Mouse (Mus musculus): ENCODE results near the gene Fgfrl1. TPM values are rescaled to one million over a fixed set of nuclear protein-coding genes. Genes with fewer than 3 reads are reported as not detected.

Gene Fgfrl1
- 24.0 and 32.7 TPM in 2 replicates for polyA plus RNA-seq (2014; fragmentation: Nextera tagmentation; extraction: Ambion mirVana)

DNA sequence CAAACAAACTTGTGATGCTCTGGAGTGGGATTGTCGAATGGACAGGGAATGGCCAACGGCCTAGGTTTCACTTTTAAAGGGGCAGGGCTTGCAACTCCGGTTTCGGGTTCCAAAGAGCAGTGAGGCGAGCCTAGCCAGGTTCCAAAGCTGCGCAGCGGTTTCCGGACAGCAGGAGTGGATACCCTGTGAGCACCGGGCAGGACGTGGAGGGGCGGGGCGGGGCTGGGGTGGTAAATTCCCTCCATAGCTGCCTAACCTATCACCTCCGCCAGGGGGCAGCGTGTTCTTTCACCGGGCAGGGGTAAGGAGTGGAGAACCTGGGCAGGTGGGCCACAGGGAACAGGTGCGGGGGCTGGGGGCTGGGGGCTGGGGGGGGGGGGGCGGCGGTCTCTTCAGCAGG, at the start of gene Fgfrl1:
TSS of gene Fgfrl1 (plus strand) at position 112 of the 400 bp plus-strand sequence.
- no peaks in the 10 kb centered on the region for H3K36me3 ChIP-seq (ENCODE audit: control insufficient read depth, insufficient read depth, low read length)
- H3K27ac ChIP-seq (ENCODE audit: low read depth, low read length), result no peak within 1 kb of the TSS
- H3K9me3 ChIP-seq (ENCODE audit: control insufficient read depth, low read length), result no peaks in the 10 kb centered on the region
- H3K4me3 ChIP-seq (ENCODE audit: low read length), result peak within 1 kb of the TSS; percentile 86
- 0 out of 2 replicates have a peak within 1 kb of the TSS, but pooled peaks have one; percentile 58 for H3K9ac ChIP-seq (ENCODE audit: low read depth, low read length)
- H3K27me3 ChIP-seq (ENCODE audit: control insufficient read depth, insufficient read depth, low read length), result no peaks in the 10 kb centered on the region
- WGBS, result under 1% methylated on average over 14 of the region's 18 CpGs
- peak within 1 kb of the TSS; percentile 73 for H3K4me2 ChIP-seq (replicated peaks; ENCODE audit: low read depth, low read length)
- peaks cover 27% of the 10 kb centered on the region for H3K4me1 ChIP-seq (ENCODE audit: control insufficient read depth, insufficient read depth, low read length)
- ATAC-seq (ENCODE audit: low FRiP score, low TSS enrichment), result peak; percentile 48

- no peak for ATAC-seq (ENCODE audit: low FRiP score, low TSS enrichment)
- Histone ChIP-seq H3K9me3 (ENCODE audit: control insufficient read depth, low read length) (no peaks in the 10 kb centered on the region), H3K9ac (ENCODE audit: low read depth, low read length) (no peak overlapping the region), H3K4me3 (ENCODE audit: low read length) (no peak overlapping the region), H3K4me2 (replicated peaks; ENCODE audit: low read depth, low read length) (no peak overlapping the region), H3K36me3 (ENCODE audit: control insufficient read depth, insufficient read depth, low read length) (peaks cover 48% of the 10 kb centered on the region), H3K27ac (ENCODE audit: low read depth, low read length) (no peak overlapping the region), H3K4me1 (ENCODE audit: control insufficient read depth, insufficient read depth, low read length) (no peaks in the 10 kb centered on the region), H3K27me3 (ENCODE audit: control insufficient read depth, insufficient read depth, low read length) (no peaks in the 10 kb centered on the region)
- 86% methylated on average over 2 of the region's 2 CpGs for WGBS
These were observed 48.5 kb upstream of the Fgfrl1 start for GRCm38 (mm10) chr5:108643674-108644073.

DNA sequence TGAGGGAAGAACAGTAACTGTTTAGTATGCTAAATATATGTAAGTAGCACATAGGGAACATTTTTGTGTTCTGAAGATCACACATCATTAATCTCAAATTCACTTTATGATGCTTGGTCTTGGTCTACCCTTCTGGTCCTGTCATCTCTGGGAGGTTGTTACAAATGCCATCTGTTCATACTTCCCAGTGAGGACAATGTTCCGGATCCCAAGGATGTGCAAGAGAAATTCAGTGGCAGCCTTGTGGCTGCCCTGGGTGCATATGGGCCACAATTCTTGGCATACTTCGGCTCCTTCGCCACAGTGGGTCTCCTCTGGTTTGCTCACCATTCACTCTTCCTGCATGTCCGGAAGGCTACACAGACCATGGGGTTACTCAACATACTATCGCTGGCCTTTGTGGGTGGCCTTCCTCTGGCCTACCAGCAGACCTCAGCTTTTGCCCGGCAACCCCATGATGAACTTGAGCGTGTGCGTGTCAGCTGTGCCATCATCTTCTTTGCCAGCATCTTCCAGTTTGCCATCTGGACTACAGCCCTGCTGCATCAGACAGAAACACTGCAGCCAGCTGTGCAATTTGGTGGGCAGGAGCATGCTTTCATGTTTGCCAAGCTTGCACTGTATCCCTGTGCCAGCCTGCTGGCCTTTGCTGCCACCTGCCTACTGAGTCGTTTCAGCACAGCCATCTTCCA, 46.4 kb upstream of the Fgfrl1 start:
- H3K4me3 ChIP-seq (ENCODE audit: low read length), result no peak overlapping the region
- WGBS, result 92% methylated on average over 9 of the region's 9 CpGs
- no peak overlapping the region for H3K4me2 ChIP-seq (replicated peaks; ENCODE audit: low read depth, low read length)
- no peaks in the 10 kb centered on the region for H3K27me3 ChIP-seq (ENCODE audit: control insufficient read depth, insufficient read depth, low read length)
- H3K36me3 ChIP-seq (ENCODE audit: control insufficient read depth, insufficient read depth, low read length), result peaks cover 53% of the 10 kb centered on the region
- H3K9me3 ChIP-seq (ENCODE audit: control insufficient read depth, low read length), result no peaks in the 10 kb centered on the region
- no peaks in the 10 kb centered on the region for H3K4me1 ChIP-seq (ENCODE audit: control insufficient read depth, insufficient read depth, low read length)
- H3K9ac ChIP-seq (ENCODE audit: low read depth, low read length), result no peak overlapping the region
- ATAC-seq (ENCODE audit: low FRiP score, low TSS enrichment), result no peak
- no peak overlapping the region for H3K27ac ChIP-seq (ENCODE audit: low read depth, low read length)

- 91% methylated on average over 3 of the region's 3 CpGs for WGBS
- Histone ChIP-seq H3K4me2 (replicated peaks; ENCODE audit: low read depth, low read length) (no peak overlapping the region), H3K27me3 (ENCODE audit: control insufficient read depth, insufficient read depth, low read length) (no peaks in the 10 kb centered on the region), H3K36me3 (ENCODE audit: control insufficient read depth, insufficient read depth, low read length) (peaks cover 55% of the 10 kb centered on the region), H3K27ac (ENCODE audit: low read depth, low read length) (no peak overlapping the region), H3K9me3 (ENCODE audit: control insufficient read depth, low read length) (no peaks in the 10 kb centered on the region), H3K9ac (ENCODE audit: low read depth, low read length) (no peak overlapping the region), H3K4me1 (ENCODE audit: control insufficient read depth, insufficient read depth, low read length) (no peaks in the 10 kb centered on the region), H3K4me3 (ENCODE audit: low read length) (no peak overlapping the region)
- no peak for ATAC-seq (ENCODE audit: low FRiP score, low TSS enrichment)
These were observed 45.9 kb upstream of the Fgfrl1 start for GRCm38 (mm10) chr5:108646343-108646660.

- Histone ChIP-seq H3K9ac (ENCODE audit: low read depth, low read length) (no peak overlapping the region), H3K4me1 (ENCODE audit: control insufficient read depth, insufficient read depth, low read length) (no peaks in the 10 kb centered on the region), H3K27ac (ENCODE audit: low read depth, low read length) (no peak overlapping the region), H3K4me3 (ENCODE audit: low read length) (no peak overlapping the region), H3K27me3 (ENCODE audit: control insufficient read depth, insufficient read depth, low read length) (no peaks in the 10 kb centered on the region), H3K9me3 (ENCODE audit: control insufficient read depth, low read length) (no peaks in the 10 kb centered on the region), H3K4me2 (replicated peaks; ENCODE audit: low read depth, low read length) (no peak overlapping the region), H3K36me3 (ENCODE audit: control insufficient read depth, insufficient read depth, low read length) (peaks cover 61% of the 10 kb centered on the region)
- WGBS, result 94% methylated on average over 2 of the region's 2 CpGs
- no peak for ATAC-seq (ENCODE audit: low FRiP score, low TSS enrichment)
These were observed 44.9 kb upstream of the Fgfrl1 start for GRCm38 (mm10) chr5:108647311-108647710.

GRCm38 (mm10) chr5:108647820-108648465, 44.2 kb upstream of the Fgfrl1 start:
- Histone ChIP-seq H3K27ac (ENCODE audit: low read depth, low read length) (no peak overlapping the region), H3K4me2 (replicated peaks; ENCODE audit: low read depth, low read length) (no peak overlapping the region), H3K9ac (ENCODE audit: low read depth, low read length) (no peak overlapping the region), H3K9me3 (ENCODE audit: control insufficient read depth, low read length) (no peaks in the 10 kb centered on the region), H3K4me1 (ENCODE audit: control insufficient read depth, insufficient read depth, low read length) (no peaks in the 10 kb centered on the region), H3K4me3 (ENCODE audit: low read length) (no peak overlapping the region), H3K27me3 (ENCODE audit: control insufficient read depth, insufficient read depth, low read length) (no peaks in the 10 kb centered on the region), H3K36me3 (ENCODE audit: control insufficient read depth, insufficient read depth, low read length) (peaks cover 62% of the 10 kb centered on the region)
- ATAC-seq (ENCODE audit: low FRiP score, low TSS enrichment), result no peak
- 92% methylated on average over 2 of the region's 2 CpGs for WGBS

DNA sequence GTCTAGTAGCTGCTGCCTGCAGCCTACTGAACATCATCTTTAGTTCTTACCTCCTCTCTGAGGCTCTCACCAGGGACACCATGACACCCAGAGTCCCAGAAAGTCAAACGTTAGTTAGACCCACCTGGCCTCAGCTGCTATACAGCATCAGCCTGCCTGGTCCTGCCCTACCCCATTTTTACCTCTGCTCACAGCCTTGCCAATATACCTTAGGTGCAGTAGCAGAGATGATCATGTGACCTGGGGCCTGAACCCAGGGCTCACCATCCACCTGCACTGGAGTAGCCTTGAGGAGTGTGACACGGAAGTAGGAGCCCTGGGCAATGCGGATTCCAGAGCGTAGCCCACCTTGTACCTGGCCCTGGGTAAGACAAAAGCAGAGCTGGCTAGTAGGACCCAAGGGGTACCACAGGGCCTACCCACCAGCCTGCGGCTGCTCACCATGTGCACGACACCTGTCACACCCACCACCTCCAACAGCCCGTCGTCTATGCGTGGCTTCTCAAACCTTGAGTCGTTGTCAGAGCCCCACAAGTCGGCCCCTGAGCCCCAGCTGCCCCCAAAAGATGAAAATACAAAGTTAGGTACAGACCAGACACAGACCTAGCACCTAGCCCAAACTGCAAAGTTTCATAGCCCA, 43.1 kb upstream of the Fgfrl1 start:
- no peak for ATAC-seq (ENCODE audit: low FRiP score, low TSS enrichment)
- H3K9ac ChIP-seq (ENCODE audit: low read depth, low read length), result no peak overlapping the region
- H3K27ac ChIP-seq (ENCODE audit: low read depth, low read length), result no peak overlapping the region
- no peak overlapping the region for H3K4me2 ChIP-seq (replicated peaks; ENCODE audit: low read depth, low read length)
- H3K36me3 ChIP-seq (ENCODE audit: control insufficient read depth, insufficient read depth, low read length), result peaks cover 66% of the 10 kb centered on the region
- no peaks in the 10 kb centered on the region for H3K27me3 ChIP-seq (ENCODE audit: control insufficient read depth, insufficient read depth, low read length)
- H3K4me3 ChIP-seq (ENCODE audit: low read length), result no peak overlapping the region
- 89% methylated on average over 11 of the region's 11 CpGs for WGBS
- no peaks in the 10 kb centered on the region for H3K4me1 ChIP-seq (ENCODE audit: control insufficient read depth, insufficient read depth, low read length)
- H3K9me3 ChIP-seq (ENCODE audit: control insufficient read depth, low read length), result no peaks in the 10 kb centered on the region

DNA sequence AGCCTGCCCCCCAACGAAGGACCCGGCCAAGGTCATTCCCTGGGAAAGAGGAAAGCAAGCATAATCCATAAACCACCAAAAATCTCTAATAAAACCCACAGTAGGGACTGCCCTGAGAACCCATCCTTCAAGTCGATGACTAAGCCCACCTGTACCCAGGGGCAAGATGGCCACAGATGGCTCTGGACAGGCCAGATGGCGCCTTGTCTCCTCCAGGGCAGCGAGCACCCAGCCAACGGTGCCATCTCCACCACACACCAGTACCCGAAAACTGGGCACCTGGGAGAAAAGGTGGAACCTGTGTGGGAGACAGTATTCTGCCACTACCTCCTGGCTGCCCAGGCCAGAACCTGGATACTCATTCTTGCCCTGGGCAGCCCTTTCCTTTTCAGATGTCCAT, 41.8 kb upstream of the Fgfrl1 start:
- Histone ChIP-seq H3K9ac (ENCODE audit: low read depth, low read length) (no peak overlapping the region), H3K27ac (ENCODE audit: low read depth, low read length) (no peak overlapping the region), H3K4me2 (replicated peaks; ENCODE audit: low read depth, low read length) (no peak overlapping the region), H3K36me3 (ENCODE audit: control insufficient read depth, insufficient read depth, low read length) (peaks cover 70% of the 10 kb centered on the region), H3K4me1 (ENCODE audit: control insufficient read depth, insufficient read depth, low read length) (no peaks in the 10 kb centered on the region), H3K4me3 (ENCODE audit: low read length) (no peak overlapping the region), H3K27me3 (ENCODE audit: control insufficient read depth, insufficient read depth, low read length) (no peaks in the 10 kb centered on the region), H3K9me3 (ENCODE audit: control insufficient read depth, low read length) (no peaks in the 10 kb centered on the region)
- no peak for ATAC-seq (ENCODE audit: low FRiP score, low TSS enrichment)
- WGBS, result 91% methylated on average over 7 of the region's 7 CpGs

DNA sequence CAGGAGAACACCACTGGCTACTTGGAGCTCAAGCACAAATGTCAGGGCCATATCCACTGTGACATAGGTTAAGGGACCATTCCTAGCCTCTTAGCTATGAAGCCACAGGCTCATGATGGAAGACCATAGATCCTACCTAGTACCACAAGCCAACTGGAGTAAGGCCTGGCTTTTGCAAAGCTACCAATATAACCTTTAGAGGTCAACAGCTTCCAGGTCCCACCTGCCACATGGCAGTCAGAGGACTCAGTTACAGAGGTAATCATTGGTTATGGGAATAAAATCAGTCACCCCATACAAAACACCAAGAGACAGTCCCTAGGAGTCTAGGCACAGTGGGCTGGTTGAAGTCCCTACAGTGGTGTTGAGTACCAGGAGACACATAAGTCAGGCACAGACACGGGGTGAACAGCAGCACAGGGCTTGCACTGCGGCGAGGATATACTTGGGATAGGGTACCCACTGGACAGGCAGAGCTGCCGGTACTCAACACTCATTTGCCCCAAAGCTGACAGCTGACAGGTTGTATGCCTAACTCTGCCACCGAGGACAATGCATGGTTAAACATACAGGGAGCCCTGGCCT, 41.0 kb upstream of the Fgfrl1 start:
- H3K9ac ChIP-seq (ENCODE audit: low read depth, low read length), result no peak overlapping the region
- no peak for ATAC-seq (ENCODE audit: low FRiP score, low TSS enrichment)

More for the DNA sequence above, 41.0 kb upstream of the Fgfrl1 start:
- Histone ChIP-seq H3K4me3 (ENCODE audit: low read length) (no peak overlapping the region), H3K27ac (ENCODE audit: low read depth, low read length) (no peak overlapping the region), H3K9me3 (ENCODE audit: control insufficient read depth, low read length) (no peaks in the 10 kb centered on the region), H3K27me3 (ENCODE audit: control insufficient read depth, insufficient read depth, low read length) (no peaks in the 10 kb centered on the region), H3K4me1 (ENCODE audit: control insufficient read depth, insufficient read depth, low read length) (no peaks in the 10 kb centered on the region), H3K4me2 (replicated peaks; ENCODE audit: low read depth, low read length) (no peak overlapping the region), H3K36me3 (ENCODE audit: control insufficient read depth, insufficient read depth, low read length) (peaks cover 73% of the 10 kb centered on the region)
- 83% methylated on average over 5 of the region's 5 CpGs for WGBS
